Mouse (Mus musculus) c-Kit-positive CD71-negative TER-119-negative erythroid progenitor cells, embryonic 14.5 days (primary cell): ENCODE data around the gene Apoo.
"Not testable (repeated sequence)": the region's sequence is repeated elsewhere in the genome, so short reads cannot be mapped to it uniquely, and the experiment has no call there.

Source experiments
- DNase-seq: peaks from one replicate; pipeline ENCODE4 v3.0.0-alpha.2; 2013; ENCODE audit warnings: low read depth

The Apoo gene

GRCm38 (mm10) chrX:94366670-94367241 is at the start of gene Apoo, which contains the start of gene Fam90a1b:
Apoo (plus strand) TSS chrX:94367117.
Fam90a1b (minus strand) TSS chrX:94366777.
- peak; percentile 82 for DNase-seq

- DNase-seq, result no peak
Observed at GRCm38 (mm10) chrX:94321036-94321902, 45.6 kb upstream of the Apoo start.

- not testable (repeated sequence) for DNase-seq
Observed at GRCm38 (mm10) chrX:94343638-94344037, 23.3 kb upstream of the Apoo start.

GRCm38 (mm10) chrX:94365381-94365925 is 1.5 kb upstream of the Apoo start:
- no peak for DNase-seq

- DNase-seq, result no peak
Observed at GRCm38 (mm10) chrX:94366029-94366428, 888 bp upstream of the Apoo start.

GRCm38 (mm10) chrX:94367248-94367647 is 331 bp downstream of the Apoo start:
- DNase-seq, result no peak

GRCm38 (mm10) chrX:94378734-94379133 is 11.8 kb downstream of the Apoo start:
- DNase-seq, result no peak

GRCm38 (mm10) chrX:94408975-94409374 is 42.1 kb downstream of the Apoo start:
- DNase-seq, result no peak

GRCm38 (mm10) chrX:94420210-94420609 is 53.3 kb downstream of the Apoo start:
- DNase-seq, result peak; percentile 7

GRCm38 (mm10) chrX:94431548-94432375 is 64.8 kb downstream of the Apoo start:
- peak; percentile 6 for DNase-seq

GRCm38 (mm10) chrX:94445427-94445826 is 78.5 kb downstream of the Apoo start:
- not testable (repeated sequence) for DNase-seq

GRCm38 (mm10) chrX:94446021-94446420 is 79.1 kb downstream of the Apoo start:
- not testable (repeated sequence) for DNase-seq

- DNase-seq, result not testable (repeated sequence)
Observed at GRCm38 (mm10) chrX:94450047-94450881, 83.3 kb downstream of the Apoo start.

- no peak for DNase-seq
Observed at GRCm38 (mm10) chrX:94459346-94459745, 92.4 kb downstream of the Apoo start.

- DNase-seq, result not testable (repeated sequence)
Observed at GRCm38 (mm10) chrX:94461513-94461912, 94.6 kb downstream of the Apoo start.

- DNase-seq, result not testable (repeated sequence)
Observed at GRCm38 (mm10) chrX:94462604-94463429, 95.9 kb downstream of the Apoo start.
